Mouse (Mus musculus): ENCODE results near the gene 2210407C18Rik. TPM values are rescaled to one million over a fixed set of nuclear protein-coding genes. Genes with fewer than 3 reads are reported as not detected.

The 2210407C18Rik gene
- total and polyA plus RNA-seq, 3 experiments = not detected

DNA sequence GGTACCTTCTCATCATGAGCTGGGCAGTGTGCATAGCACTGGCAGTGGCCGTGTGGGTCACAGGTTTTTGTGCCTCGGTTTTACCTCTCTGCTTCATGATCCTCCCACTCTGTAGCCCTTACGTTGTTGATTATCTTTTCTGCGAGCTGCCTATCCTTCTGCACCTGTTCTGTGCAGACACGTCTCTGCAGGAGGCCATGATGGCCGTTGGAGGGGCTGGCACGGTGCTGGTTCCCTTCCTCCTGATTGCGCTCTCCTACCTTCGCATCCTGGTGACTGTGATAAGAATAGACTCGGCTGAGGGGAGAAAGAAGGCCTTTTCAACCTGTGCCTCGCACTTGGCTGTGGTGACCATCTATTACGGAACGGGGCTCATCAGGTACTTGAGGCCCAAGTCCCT is 18.0 kb downstream of the 2210407C18Rik start:
- Histone ChIP-seq H3K4me3 (replicated peaks in 1 of 3; ENCODE audit: low read depth in 2 of 3, low read length in 2 of 3, poor library complexity in 1 of 3) (no peak overlapping the region), H3K4me1 (ENCODE audit: control insufficient read depth in 1 of 2, insufficient read depth in 2 of 2) (no peaks in the 10 kb centered on the region), H3K9ac (ENCODE audit: insufficient read depth, low read depth) (no peak overlapping the region), H3K4me2 (ENCODE audit: insufficient read depth, low read depth, poor library complexity, severe bottlenecking) (no peak overlapping the region), H3K27ac (ENCODE audit: insufficient read depth, low read depth) (no peak overlapping the region), H3K9me3 (replicated peaks; ENCODE audit: low read length) (no peaks in the 10 kb centered on the region), H3K27me3 (replicated peaks) (peaks cover 79% of the 10 kb centered on the region), H3K79me2 (replicated peaks; ENCODE audit: control insufficient read depth, extremely low read depth, insufficient read depth, poor library complexity, severe bottlenecking) (no peaks in the 10 kb centered on the region), H3K36me3 (replicated peaks in 1 of 2; ENCODE audit: control insufficient read depth in 1 of 2, insufficient read depth in 1 of 2, low read length in 1 of 2) (no peaks in the 10 kb centered on the region)
- no peak for TF ChIP-seq ZC3H11A (IDR thresholded peaks at IDR 0.05; ENCODE audit: low read depth, low read length)
- TF ChIP-seq NELFE (IDR thresholded peaks at IDR 0.05; ENCODE audit: low read depth, low read length) = no peak
- no peak for TF ChIP-seq POLR2AphosphoS2 (IDR thresholded peaks at IDR 0.05; ENCODE audit: low read depth, low read length)
- no peak for TF ChIP-seq TBP (conservative IDR thresholded peaks at IDR 0.05; ENCODE audit: low read depth, low read length)
- no peak for TF ChIP-seq SIN3A (IDR thresholded peaks at IDR 0.05; ENCODE audit: low read length)
- TF ChIP-seq KAT2A (IDR thresholded peaks at IDR 0.05; ENCODE audit: insufficient replicate concordance, low read length) = no peak
- no peak for TF ChIP-seq USF2 (conservative IDR thresholded peaks at IDR 0.05; ENCODE audit: low read depth, low read length)
- dilution Hi-C loops (cut with MboI; ENCODE audit: extremely low pct_ligation_motif_present, extremely low pct_unique_long_range_greater_than_20kb, low sequenced_read_pairs) (no loop called here), in situ Hi-C loops (cut with MboI; ENCODE audit: low pct_ligation_motif_present, low pct_unique_long_range_greater_than_20kb, low sequenced_read_pairs) (no loop called here)
- DNase-seq (ENCODE audit: extremely low read depth) = no peak

DNA sequence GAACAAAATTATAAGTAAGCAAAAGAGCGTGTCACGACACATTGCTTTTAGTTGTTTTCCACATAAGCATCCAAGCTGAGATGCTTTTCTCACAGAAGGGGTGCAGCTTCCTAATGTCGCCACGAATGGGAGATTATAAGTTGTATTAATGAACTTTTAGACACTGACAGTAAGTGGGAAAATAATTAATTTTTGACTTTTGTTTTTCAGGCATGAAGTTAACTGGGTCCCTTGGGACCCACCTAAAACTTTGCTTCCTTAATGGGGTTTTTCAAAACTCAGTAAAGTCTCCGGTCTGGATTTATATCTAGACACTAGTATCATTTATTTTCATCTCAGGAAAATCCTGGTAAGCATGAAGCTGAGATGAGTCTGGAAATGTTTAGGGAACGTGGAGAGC is 21.1 kb downstream of the 2210407C18Rik start, which contains the start of gene Olfr324:
Gene Olfr324 (plus strand): TSS at position 301 of the 400 bp plus-strand sequence.
- H3K4me3 ChIP-seq (replicated peaks in 1 of 3; ENCODE audit: low read depth in 2 of 3, low read length in 2 of 3, poor library complexity in 1 of 3) = no peak within 1 kb of the TSS
- no peak for DNase-seq (ENCODE audit: extremely low read depth)
- TF ChIP-seq HCFC1 (IDR thresholded peaks at IDR 0.05; ENCODE audit: low read depth, low read length) (no peak), PAX5 (IDR thresholded peaks at IDR 0.05; ENCODE audit: low read length) (no peak), ZC3H11A (IDR thresholded peaks at IDR 0.05; ENCODE audit: low read depth, low read length) (no peak), POLR2AphosphoS2 (IDR thresholded peaks at IDR 0.05; ENCODE audit: low read depth, low read length) (no peak), SIN3A (IDR thresholded peaks at IDR 0.05; ENCODE audit: low read length) (no peak), TCF12 (IDR thresholded peaks at IDR 0.05; ENCODE audit: low read depth, low read length) (no peak), MAZ (IDR thresholded peaks at IDR 0.05; ENCODE audit: low read depth, low read length) (no peak), CHD1 (IDR thresholded peaks at IDR 0.05; ENCODE audit: low read depth, low read length) (no peak), JUN (IDR thresholded peaks at IDR 0.05; ENCODE audit: insufficient read depth, low read depth, low read length) (no peak)
- no peak within 1 kb of the TSS for H3K27ac ChIP-seq (ENCODE audit: insufficient read depth, low read depth)
- H3K79me2 ChIP-seq (replicated peaks; ENCODE audit: control insufficient read depth, extremely low read depth, insufficient read depth, poor library complexity, severe bottlenecking) = no peaks in the 10 kb centered on the region
- peaks cover 65% of the 10 kb centered on the region for H3K27me3 ChIP-seq (replicated peaks)
- H3K4me2 ChIP-seq (ENCODE audit: insufficient read depth, low read depth, poor library complexity, severe bottlenecking) = no peak within 1 kb of the TSS
- H3K4me1 ChIP-seq (ENCODE audit: control insufficient read depth in 1 of 2, insufficient read depth in 2 of 2) = no peaks in the 10 kb centered on the region
- no peaks in the 10 kb centered on the region for H3K36me3 ChIP-seq (replicated peaks in 1 of 2; ENCODE audit: control insufficient read depth in 1 of 2, insufficient read depth in 1 of 2, low read length in 1 of 2)
- no peak within 1 kb of the TSS for H3K9ac ChIP-seq (ENCODE audit: insufficient read depth, low read depth)
- in situ Hi-C loops (cut with MboI; ENCODE audit: low pct_ligation_motif_present, low pct_unique_long_range_greater_than_20kb, low sequenced_read_pairs) (no loop called here), dilution Hi-C loops (cut with MboI; ENCODE audit: extremely low pct_ligation_motif_present, extremely low pct_unique_long_range_greater_than_20kb, low sequenced_read_pairs) (no loop called here)
- H3K9me3 ChIP-seq (replicated peaks; ENCODE audit: low read length) = peaks cover 2% of the 10 kb centered on the region

All from CH12.LX (cell line).